Mouse (Mus musculus): ENCODE measurements around the gene Olfr695. TPM values are rescaled to one million over a fixed set of nuclear protein-coding genes. Genes with fewer than 3 reads are reported as not detected.

Olfr695 gene
- polyA plus RNA-seq, 1 experiment from 2014 or later, result not detected

GRCm38 (mm10) chr7:106691714-106692113, 24.5 kb downstream of the Olfr695 start, which contains the start of gene Olfr694:
Gene Olfr694 (minus strand): TSS chr7:106691814.
- WGBS, result 95% methylated on average over 1 of the region's 1 CpGs
- Histone ChIP-seq H3K4me3 (replicated peaks) (no peak within 1 kb of the TSS), H3K27me3 (no peaks in the 10 kb centered on the region), H3K9ac (no peak within 1 kb of the TSS), H3K9me3 (0 out of 2 replicates have a peak, but pooled peaks cover 2% of the 10 kb centered on the region), H3K36me3 (replicated peaks) (no peaks in the 10 kb centered on the region), H3K27ac (no peak within 1 kb of the TSS), H3K4me2 (no peak within 1 kb of the TSS), H3K4me1 (no peaks in the 10 kb centered on the region)
- no peak for ATAC-seq (ENCODE audit: low FRiP score)

GRCm38 (mm10) chr7:106685382-106685781, 30.8 kb downstream of the Olfr695 start:
- Histone ChIP-seq H3K4me3 (replicated peaks) (no peak overlapping the region), H3K4me2 (no peak overlapping the region), H3K9me3 (no peaks in the 10 kb centered on the region), H3K4me1 (no peaks in the 10 kb centered on the region), H3K9ac (no peak overlapping the region), H3K36me3 (replicated peaks) (no peaks in the 10 kb centered on the region), H3K27ac (no peak overlapping the region), H3K27me3 (no peaks in the 10 kb centered on the region)
- ATAC-seq (ENCODE audit: low FRiP score), result no peak
- WGBS, result 83% methylated on average over 2 of the region's 2 CpGs

- no peaks in the 10 kb centered on the region for H3K36me3 ChIP-seq (replicated peaks)
- H3K27ac ChIP-seq, result no peak within 1 kb of the TSS
- no peak within 1 kb of the TSS for H3K4me3 ChIP-seq (replicated peaks)
- H3K9me3 ChIP-seq, result no peaks in the 10 kb centered on the region
- H3K27me3 ChIP-seq, result no peaks in the 10 kb centered on the region
- no peak for ATAC-seq (ENCODE audit: low FRiP score)
- no peak within 1 kb of the TSS for H3K4me2 ChIP-seq
- H3K4me1 ChIP-seq, result no peaks in the 10 kb centered on the region
- H3K9ac ChIP-seq, result no peak within 1 kb of the TSS
Measured at GRCm38 (mm10) chr7:106680484-106680883, 35.7 kb downstream of the Olfr695 start, which contains the start of gene Olfr693. Gene Olfr693 (minus strand): TSS chr7:106680584.

Other genes starting within 250 kb of the Olfr695 start
- gene Olfr693, start 35.8 kb downstream of the Olfr695 start, polyA plus RNA-seq (2016; fragmentation: Nextera tagmentation; extraction: Ambion mirVana), result not detected in 2 replicates
- not detected in 2 replicates for gene Olfr694, start 24.6 kb downstream of the Olfr695 start, polyA plus RNA-seq (2016; fragmentation: Nextera tagmentation; extraction: Ambion mirVana)
- gene Olfr697, start 26.0 kb upstream of the Olfr695 start, polyA plus RNA-seq (2016; fragmentation: Nextera tagmentation; extraction: Ambion mirVana), result not detected in 2 replicates
- gene Olfr698, start 39.0 kb upstream of the Olfr695 start, polyA plus RNA-seq (2016; fragmentation: Nextera tagmentation; extraction: Ambion mirVana), result not detected in 2 replicates
- not detected in 2 replicates for gene Olfr699, start 76.8 kb upstream of the Olfr695 start, polyA plus RNA-seq (2016; fragmentation: Nextera tagmentation; extraction: Ambion mirVana)
- not detected in 2 replicates for gene Olfr700, start 92.4 kb upstream of the Olfr695 start, polyA plus RNA-seq (2016; fragmentation: Nextera tagmentation; extraction: Ambion mirVana)
- not detected in 2 replicates for gene Olfr701, start 97.7 kb upstream of the Olfr695 start, polyA plus RNA-seq (2016; fragmentation: Nextera tagmentation; extraction: Ambion mirVana)
- gene Olfr702, start 117.5 kb upstream of the Olfr695 start, polyA plus RNA-seq (2016; fragmentation: Nextera tagmentation; extraction: Ambion mirVana), result not detected in 2 replicates
- gene Olfr703, start 127.0 kb upstream of the Olfr695 start, polyA plus RNA-seq (2016; fragmentation: Nextera tagmentation; extraction: Ambion mirVana), result not detected in 2 replicates
- not detected in 2 replicates for gene Olfr704, start 146.8 kb upstream of the Olfr695 start, polyA plus RNA-seq (2016; fragmentation: Nextera tagmentation; extraction: Ambion mirVana)
- gene Olfr705, start 160.5 kb upstream of the Olfr695 start, polyA plus RNA-seq (2016; fragmentation: Nextera tagmentation; extraction: Ambion mirVana), result not detected in 2 replicates
- not detected in 2 replicates for gene Olfr706, start 171.8 kb upstream of the Olfr695 start, polyA plus RNA-seq (2016; fragmentation: Nextera tagmentation; extraction: Ambion mirVana)
- not detected in 2 replicates for gene Olfr707, start 184.8 kb upstream of the Olfr695 start, polyA plus RNA-seq (2016; fragmentation: Nextera tagmentation; extraction: Ambion mirVana)
- gene Olfr1532-ps1, start 191.6 kb upstream of the Olfr695 start, polyA plus RNA-seq (2016; fragmentation: Nextera tagmentation; extraction: Ambion mirVana), result not detected in 2 replicates
- gene Olfr709-ps1, start 215.8 kb upstream of the Olfr695 start, polyA plus RNA-seq (2016; fragmentation: Nextera tagmentation; extraction: Ambion mirVana), result not detected in 2 replicates
- not detected in 2 replicates for gene Olfr710, start 231.9 kb upstream of the Olfr695 start, polyA plus RNA-seq (2016; fragmentation: Nextera tagmentation; extraction: Ambion mirVana)
- not detected in 2 replicates for gene Olfr6, start 247.5 kb upstream of the Olfr695 start, polyA plus RNA-seq (2016; fragmentation: Nextera tagmentation; extraction: Ambion mirVana)